ENCODE assay signal across 15 mouse cellular contexts in genomic region chr8:123284493-123284892, GRCm38 (mm10). TPM values are rescaled to one million over a fixed set of nuclear protein-coding genes. Genes with fewer than 3 reads are reported as not detected.
"Had no signal": no experiment of that assay in that cellular context is flagged by ENCODE, and none has a peak within 500 bp of the region (broad histone marks: within the 10 kb centered on the region; RNA-seq: fewer than 3 reads in every experiment).

No protein-coding gene starts in this region.

- H3K4me3 ChIP-seq: limb, embryonic 13.5 days; lung, embryonic 15.5 days; midbrain, embryonic 10.5 days; myocyte; neural tube, embryonic 15.5 days had no signal

- H3K4me2 ChIP-seq: limb, embryonic 13.5 days; lung, embryonic 15.5 days; neural tube, embryonic 15.5 days had no signal

- H3K9ac ChIP-seq: limb, embryonic 13.5 days; liver, embryonic 14.5 days; lung, embryonic 15.5 days; neural tube, embryonic 15.5 days had no signal

- H3K9me3 ChIP-seq: limb, embryonic 13.5 days; lung, embryonic 15.5 days; midbrain, embryonic 10.5 days; neural tube, embryonic 15.5 days had no signal

- H3K36me3 ChIP-seq: neural tube, embryonic 15.5 days had no signal

- DNase-seq: kidney, adult 18-20 months; kidney, postnatal 10 days; left cerebral cortex, postnatal 4 days; midbrain, embryonic 14.5 days; right cerebral cortex, adult 18-20 months; right cerebral cortex, postnatal 25 days; thymus, adult 18-20 months; thymus, postnatal 14 days had no signal

- H3K27ac ChIP-seq: limb, embryonic 13.5 days; liver, embryonic 14.5 days; lung, embryonic 15.5 days; midbrain, embryonic 10.5 days; neural tube, embryonic 15.5 days had no signal

- H3K4me1 ChIP-seq: limb, embryonic 13.5 days; lung, embryonic 15.5 days; midbrain, embryonic 10.5 days; neural tube, embryonic 15.5 days had no signal

- H3K27me3 ChIP-seq: limb, embryonic 13.5 days; lung, embryonic 15.5 days; neural tube, embryonic 15.5 days had no signal

RNA-seq across cellular contexts. Expression of gene Spire2, which starts 48.0 kb away (rescaled TPM):
- total RNA-seq: megakaryocyte, adult 5-6 weeks had no signal
